Mouse (Mus musculus) CH12.LX (cell line): ENCODE measurements around the gene Slc7a14. TPM values are rescaled to one million over a fixed set of nuclear protein-coding genes. Genes with fewer than 3 reads are reported as not detected.

Experiments used
- DNase-seq: peaks from one replicate; pipeline ENCODE4 v3.0.0-alpha.2; 2013; ENCODE audit errors: extremely low read depth
- H3K27ac ChIP-seq: 2 replicates; pipeline ENCODE4 v1.5.1; 2012; ENCODE audit warnings: low read depth, mild to moderate bottlenecking, control low read depth, moderate library complexity; ENCODE audit not compliant: insufficient read depth
- H3K27me3 ChIP-seq: replicated peaks from 2 replicates; pipeline ENCODE3; 2012; ENCODE audit warnings: inconsistent platforms
- H3K36me3 ChIP-seq, 2 experiments: replicated peaks in 1 of 2; 2 replicates each; pipeline versions ENCODE3 to v1.6.1; 2012; ENCODE audit warnings: inconsistent platforms in 1 of 2, low read length in 1 of 2, mild to moderate bottlenecking in 1 of 2, mixed read lengths in 1 of 2, moderate library complexity in 1 of 2; ENCODE audit not compliant: control insufficient read depth in 1 of 2, insufficient read depth in 1 of 2
- H3K4me1 ChIP-seq, 2 experiments: 2 replicates each; pipeline ENCODE4 v1.6.1; 2012; ENCODE audit warnings: inconsistent platforms in 1 of 2, moderate library complexity in 1 of 2; ENCODE audit not compliant: insufficient read depth in 2 of 2, control insufficient read depth in 1 of 2
- H3K4me2 ChIP-seq: 2 replicates; pipeline ENCODE4 v1.6.1; 2012; ENCODE audit warnings: low read depth, mild to moderate bottlenecking, control low read depth; ENCODE audit not compliant: poor library complexity, insufficient read depth, severe bottlenecking
- H3K4me3 ChIP-seq, 3 experiments: fragments of 150-350 bp in 1 of 3; sonication (generic) in 1 of 3; replicated peaks in 1 of 3; 2 replicates each; pipeline versions ENCODE3 to v1.5.1; 2011 to 2012; ENCODE audit warnings: low read depth in 2 of 3, low read length in 2 of 3, mild to moderate bottlenecking in 2 of 3, moderate library complexity in 2 of 3, control low read depth in 1 of 3, improper control_type of control experiment in 1 of 3, inconsistent platforms in 1 of 3, mixed read lengths in 1 of 3; ENCODE audit not compliant: poor library complexity in 1 of 3
- H3K79me2 ChIP-seq: replicated peaks from 2 replicates; pipeline ENCODE4 v1.6.1; 2012; ENCODE audit warnings: mild to moderate bottlenecking, moderate library complexity; ENCODE audit not compliant: control insufficient read depth, poor library complexity, insufficient read depth, severe bottlenecking; ENCODE audit errors: extremely low read depth
- H3K9ac ChIP-seq: 2 replicates; pipeline ENCODE4 v1.6.1; 2012; ENCODE audit warnings: low read depth, mild to moderate bottlenecking, control low read depth, moderate library complexity; ENCODE audit not compliant: insufficient read depth
- H3K9me3 ChIP-seq: replicated peaks from 2 replicates; pipeline ENCODE3; 2012; ENCODE audit warnings: low read length, inconsistent platforms, mixed read lengths
- BHLHE40 ChIP-seq: IDR thresholded peaks from 2 replicates; pipeline ENCODE4 v1.6.1; 2011; ENCODE audit warnings: mild to moderate bottlenecking, low read depth, low read length, improper control_type of control experiment
- CHD1 ChIP-seq: IDR thresholded peaks from 2 replicates; pipeline ENCODE4 v1.6.1; 2012; ENCODE audit warnings: low read depth, low read length, improper control_type of control experiment, inconsistent platforms
- CTCF ChIP-seq, 2 experiments: IDR thresholded peaks in 1 of 2; conservative IDR thresholded peaks in 1 of 2; 2 replicates each; pipeline ENCODE4 v1.5.1; 2011 to 2012; ENCODE audit warnings: low read depth in 2 of 2, low read length in 2 of 2, improper control_type of control experiment in 1 of 2, inconsistent platforms in 1 of 2, mild to moderate bottlenecking in 1 of 2, moderate library complexity in 1 of 2
- EP300 ChIP-seq: IDR thresholded peaks from 2 replicates; pipeline ENCODE4 v1.6.1; 2011; ENCODE audit warnings: low read length, improper control_type of control experiment
- GABPA ChIP-seq: IDR thresholded peaks from 2 replicates; pipeline ENCODE4 v1.6.1; 2012; ENCODE audit warnings: low read depth, low read length, improper control_type of control experiment, inconsistent platforms; ENCODE audit not compliant: insufficient replicate concordance
- IRF4 ChIP-seq: IDR thresholded peaks from 2 replicates; pipeline ENCODE4 v1.6.1; 2014; ENCODE audit warnings: low read depth, mild to moderate bottlenecking, inconsistent platforms, low read length, improper control_type of control experiment
- JUND ChIP-seq: conservative IDR thresholded peaks from 2 replicates; pipeline ENCODE4 v1.6.1; 2011; ENCODE audit warnings: low read depth, low read length, improper control_type of control experiment
- KAT2A ChIP-seq: IDR thresholded peaks from 2 replicates; pipeline ENCODE4 v1.6.1; 2012; ENCODE audit warnings: low read length, improper control_type of control experiment, inconsistent platforms; ENCODE audit not compliant: insufficient replicate concordance
- MAX ChIP-seq: IDR thresholded peaks from 2 replicates; pipeline ENCODE4 v1.6.1; 2011; ENCODE audit warnings: low read length, improper control_type of control experiment
- MAZ ChIP-seq: IDR thresholded peaks from 2 replicates; pipeline ENCODE4 v1.6.1; 2012; ENCODE audit warnings: low read depth, mild to moderate bottlenecking, inconsistent platforms, low read length, improper control_type of control experiment, moderate library complexity
- MXI1 ChIP-seq: IDR thresholded peaks from 2 replicates; pipeline ENCODE4 v1.6.1; 2011; ENCODE audit warnings: mild to moderate bottlenecking, low read depth, low read length, improper control_type of control experiment
- MYC ChIP-seq: IDR thresholded peaks from 2 replicates; pipeline ENCODE4 v1.6.1; 2011; ENCODE audit warnings: low read depth, mild to moderate bottlenecking, improper control_type of control experiment, low read length
- NELFE ChIP-seq: IDR thresholded peaks from 2 replicates; pipeline ENCODE4 v1.6.1; 2011; ENCODE audit warnings: low read depth, low read length, improper control_type of control experiment
- NRF1 ChIP-seq: IDR thresholded peaks from 2 replicates; pipeline ENCODE4 v1.6.1; 2014; ENCODE audit warnings: low read depth, mild to moderate bottlenecking, inconsistent platforms, low read length, improper control_type of control experiment, moderate library complexity
- PAX5 ChIP-seq: IDR thresholded peaks from 2 replicates; pipeline ENCODE4 v1.6.1; 2012; ENCODE audit warnings: low read length, inconsistent platforms, mixed read lengths
- RCOR1 ChIP-seq: conservative IDR thresholded peaks from 2 replicates; pipeline ENCODE4 v1.6.1; 2012; ENCODE audit warnings: low read depth, mild to moderate bottlenecking, inconsistent platforms, low read length, improper control_type of control experiment
- SIN3A ChIP-seq: IDR thresholded peaks from 2 replicates; pipeline ENCODE4 v1.6.1; 2012; ENCODE audit warnings: low read length, improper control_type of control experiment, inconsistent platforms
- SMC3 ChIP-seq: IDR thresholded peaks from 2 replicates; pipeline ENCODE4 v1.6.1; 2011; ENCODE audit warnings: low read depth, low read length, improper control_type of control experiment
- TCF12 ChIP-seq: IDR thresholded peaks from 2 replicates; pipeline ENCODE4 v1.6.1; 2014; ENCODE audit warnings: low read depth, mild to moderate bottlenecking, inconsistent platforms, low read length, improper control_type of control experiment
- UBTF ChIP-seq: IDR thresholded peaks from 2 replicates; pipeline ENCODE4 v1.6.1; 2012; ENCODE audit warnings: low read depth, mild to moderate bottlenecking, inconsistent platforms, low read length, improper control_type of control experiment, moderate library complexity
- USF2 ChIP-seq: conservative IDR thresholded peaks from 2 replicates; pipeline ENCODE4 v1.6.1; 2011; ENCODE audit warnings: low read depth, low read length, improper control_type of control experiment
- ZC3H11A ChIP-seq: IDR thresholded peaks from 2 replicates; pipeline ENCODE4 v1.6.1; 2012; ENCODE audit warnings: low read depth, mild to moderate bottlenecking, inconsistent platforms, low read length, improper control_type of control experiment
- ZMIZ1 ChIP-seq: IDR thresholded peaks from 2 replicates; pipeline ENCODE4 v1.6.1; 2012; ENCODE audit warnings: low read depth, mild to moderate bottlenecking, inconsistent platforms, low read length, improper control_type of control experiment
- ZNF384 ChIP-seq: IDR thresholded peaks from 2 replicates; pipeline ENCODE4 v1.6.1; 2012; ENCODE audit warnings: low read depth, low read length, improper control_type of control experiment, inconsistent platforms
- dilution Hi-C: fragments of 300-500 bp; cut with MboI; formaldehyde crosslinking; loops from 2 replicates; pipeline ENCODE4 v1.14.3; 2020; ENCODE audit warnings: low sequenced_read_pairs; ENCODE audit not compliant: extremely low pct_unique_long_range_greater_than_20kb, extremely low pct_ligation_motif_present
- in situ Hi-C: fragments of 300-500 bp; cut with MboI; formaldehyde crosslinking; loops from 3 replicates; pipeline ENCODE4 v1.14.3; 2019; ENCODE audit warnings: low sequenced_read_pairs, low pct_ligation_motif_present, low pct_unique_long_range_greater_than_20kb, mixed read lengths
- polyA plus RNA-seq: library from polyadenylated mRNA; unstranded; fragments of >175 nt; gene quantifications from 2 replicates; pipeline ENCODE4 v1.2.1, GENCODE M21; 2012; ENCODE audit warnings: low read depth; ENCODE audit not compliant: insufficient read length
- total RNA-seq, 2 experiments: library from RNA; depleted of rRNA; stranded (reverse); fragments of 300-350 nt in 1 of 2; fragments of >200 nt in 1 of 2; gene quantifications; 2 replicates each; pipeline ENCODE4 v1.2.3; 2012 to 2014

Gene Slc7a14
- total and polyA plus RNA-seq, 3 experiments, result not detected

DNA sequence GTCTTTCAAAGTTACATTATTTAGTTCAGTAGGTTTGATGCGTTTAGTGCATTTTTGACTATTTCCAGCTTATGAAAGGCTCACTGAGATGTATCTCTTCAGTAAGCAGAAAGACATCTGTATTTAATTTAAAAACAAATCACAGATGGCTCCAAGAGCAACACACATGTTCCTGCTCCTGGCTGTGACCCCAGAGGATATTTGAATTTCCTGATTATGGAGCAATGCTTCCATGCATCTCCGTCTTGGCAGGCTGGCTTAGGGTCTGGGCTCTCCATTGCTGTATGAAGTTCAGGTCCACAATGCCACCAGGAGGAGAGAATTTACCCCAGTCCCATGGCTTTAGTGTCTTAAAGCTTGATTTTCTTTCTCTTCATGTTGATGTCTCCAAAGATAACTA is 37.5 kb downstream of the Slc7a14 start:
- H3K36me3 ChIP-seq, result no peaks in the 10 kb centered on the region
- in situ Hi-C loops, result no loop called here

GRCm38 (mm10) chr3:31269551-31270317 is 40.4 kb downstream of the Slc7a14 start:
- H3K9ac ChIP-seq, result no peak overlapping the region
- no peaks in the 10 kb centered on the region for H3K27me3 ChIP-seq
- no peak for TF ChIP-seq CHD1
- no peak for TF ChIP-seq GABPA
- no peak for TF ChIP-seq USF2
- TF ChIP-seq EP300, result peak; percentile 61
- no peak for TF ChIP-seq PAX5
- TF ChIP-seq ZNF384, result no peak
- no peak for TF ChIP-seq ZMIZ1
- TF ChIP-seq SIN3A, result no peak
- TF ChIP-seq TCF12, result no peak
- TF ChIP-seq MAZ, result no peak
- peak in 1 of 2 experiments; percentile 34; a peak in 2 of 4 replicates for TF ChIP-seq CTCF (conservative IDR thresholded peaks at IDR 0.05 in 1 of 2, IDR thresholded peaks at IDR 0.05 in 1 of 2; ENCODE audit: low read depth in 2 of 2, low read length in 2 of 2)
- no peak for TF ChIP-seq BHLHE40
- TF ChIP-seq MYC, result no peak
- no peak for TF ChIP-seq UBTF
- TF ChIP-seq MXI1, result no peak
- TF ChIP-seq SMC3, result no peak
- no peak for TF ChIP-seq MAX
- no peak for TF ChIP-seq ZC3H11A
- TF ChIP-seq NELFE, result no peak
- TF ChIP-seq JUND, result no peak
- 0 out of 2 replicates have a peak, but pooled peaks have one; percentile 29 for TF ChIP-seq IRF4
- TF ChIP-seq NRF1, result no peak
- in situ Hi-C loops (no loop called here), dilution Hi-C loops (no loop called here)
- H3K9me3 ChIP-seq, result no peaks in the 10 kb centered on the region
- DNase-seq, result peak; percentile 30
- no peak overlapping the region for H3K27ac ChIP-seq
- H3K4me3 ChIP-seq, result no peak overlapping the region
- H3K79me2 ChIP-seq, result no peaks in the 10 kb centered on the region
- H3K4me1 ChIP-seq, result peaks cover 0 to 5% of the 10 kb centered on the region in 2 experiments; a peak in 1 of 4 replicates
- H3K36me3 ChIP-seq, result no peaks in the 10 kb centered on the region
- no peak overlapping the region for H3K4me2 ChIP-seq

More for the DNA sequence above, 37.5 kb downstream of the Slc7a14 start:
- peaks cover 0 to 5% of the 10 kb centered on the region in 2 experiments; a peak in 2 of 4 replicates for H3K4me1 ChIP-seq
- H3K4me2 ChIP-seq, result no peak overlapping the region
- H3K79me2 ChIP-seq, result no peaks in the 10 kb centered on the region
- no peaks in the 10 kb centered on the region for H3K27me3 ChIP-seq
- no peak for DNase-seq
- TF ChIP-seq MYC (no peak), SMC3 (no peak), RCOR1 (no peak), KAT2A (no peak), ZNF384 (no peak), IRF4 (no peak)
- dilution Hi-C loops, result no loop called here
- no peak overlapping the region for H3K4me3 ChIP-seq
- no peak overlapping the region for H3K27ac ChIP-seq
- no peak overlapping the region for H3K9ac ChIP-seq
- H3K9me3 ChIP-seq, result no peaks in the 10 kb centered on the region
